Mouse (Mus musculus) heart, embryonic 11.5 days (tissue): Measurements from ENCODE around the gene Prpf38b. TPM values are rescaled to one million over a fixed set of nuclear protein-coding genes. Genes with fewer than 3 reads are reported as not detected.

ENCODE experiments used
- ATAC-seq: fragments of 200-750 bp; cut with Nextera tagmentation; replicated peaks from 2 replicates; pipeline ENCODE4 v1.8.0; 2017; ENCODE audit warnings: moderate library complexity; ENCODE audit not compliant: insufficient number of reproducible peaks, low FRiP score, low TSS enrichment
- H3K27ac ChIP-seq: fragments of 300-500 bp; sonication (generic); 2 replicates; pipeline ENCODE4 v1.5.1; 2014; ENCODE audit warnings: mild to moderate bottlenecking, low read depth, low read length
- H3K27me3 ChIP-seq: fragments of 300-500 bp; sonication (generic); 2 replicates; pipeline ENCODE4 v1.6.1; 2014; ENCODE audit warnings: mild to moderate bottlenecking, low read length, mixed read lengths; ENCODE audit not compliant: control insufficient read depth, insufficient read depth
- H3K36me3 ChIP-seq: fragments of 300-500 bp; sonication (generic); 2 replicates; pipeline ENCODE4 v1.6.1; 2014; ENCODE audit warnings: mild to moderate bottlenecking, low read length, moderate library complexity, mixed read lengths; ENCODE audit not compliant: control insufficient read depth, insufficient read depth
- H3K4me1 ChIP-seq: fragments of 300-500 bp; sonication (generic); 2 replicates; pipeline ENCODE4 v1.6.1; 2014; ENCODE audit warnings: low read length; ENCODE audit not compliant: control insufficient read depth, insufficient read depth
- H3K4me2 ChIP-seq: fragments of 300-500 bp; sonication (generic); 2 replicates; pipeline ENCODE4 v1.6.1; 2014; ENCODE audit warnings: mild to moderate bottlenecking, moderate library complexity
- H3K4me3 ChIP-seq: fragments of 300-500 bp; sonication (generic); 2 replicates; pipeline ENCODE4 v1.5.1; 2014; ENCODE audit warnings: low read depth, low read length
- H3K9ac ChIP-seq: fragments of 300-500 bp; sonication (generic); 2 replicates; pipeline ENCODE4 v1.6.1; 2014; ENCODE audit warnings: mild to moderate bottlenecking, low read depth, low read length, moderate library complexity
- H3K9me3 ChIP-seq: fragments of 300-500 bp; sonication (generic); replicated peaks from 2 replicates; pipeline ENCODE4 v1.6.1; 2016; ENCODE audit warnings: low read length; ENCODE audit not compliant: control insufficient read depth
- WGBS: fragments of 180-500 bp; shearing (Covaris S2); extraction: QIAGEN DNeasy Blood & Tissue Kit; methylation state at CpG from one replicate; pipeline ENCODE4 v1.1.7; 2014; ENCODE audit not compliant: insufficient replicate concordance; 5-methylcytosine and 5-hydroxymethylcytosine counted together
- polyA plus RNA-seq: library from polyadenylated mRNA; unstranded; fragments of >200 nt; fragmentation: Nextera tagmentation; extraction: Ambion mirVana; gene quantifications from 2 replicates; pipeline ENCODE4 v1.2.1, GENCODE M21; 2014

The Prpf38b gene
- polyA plus RNA-seq, result 53.8 and 56.4 TPM in 2 replicates

DNA sequence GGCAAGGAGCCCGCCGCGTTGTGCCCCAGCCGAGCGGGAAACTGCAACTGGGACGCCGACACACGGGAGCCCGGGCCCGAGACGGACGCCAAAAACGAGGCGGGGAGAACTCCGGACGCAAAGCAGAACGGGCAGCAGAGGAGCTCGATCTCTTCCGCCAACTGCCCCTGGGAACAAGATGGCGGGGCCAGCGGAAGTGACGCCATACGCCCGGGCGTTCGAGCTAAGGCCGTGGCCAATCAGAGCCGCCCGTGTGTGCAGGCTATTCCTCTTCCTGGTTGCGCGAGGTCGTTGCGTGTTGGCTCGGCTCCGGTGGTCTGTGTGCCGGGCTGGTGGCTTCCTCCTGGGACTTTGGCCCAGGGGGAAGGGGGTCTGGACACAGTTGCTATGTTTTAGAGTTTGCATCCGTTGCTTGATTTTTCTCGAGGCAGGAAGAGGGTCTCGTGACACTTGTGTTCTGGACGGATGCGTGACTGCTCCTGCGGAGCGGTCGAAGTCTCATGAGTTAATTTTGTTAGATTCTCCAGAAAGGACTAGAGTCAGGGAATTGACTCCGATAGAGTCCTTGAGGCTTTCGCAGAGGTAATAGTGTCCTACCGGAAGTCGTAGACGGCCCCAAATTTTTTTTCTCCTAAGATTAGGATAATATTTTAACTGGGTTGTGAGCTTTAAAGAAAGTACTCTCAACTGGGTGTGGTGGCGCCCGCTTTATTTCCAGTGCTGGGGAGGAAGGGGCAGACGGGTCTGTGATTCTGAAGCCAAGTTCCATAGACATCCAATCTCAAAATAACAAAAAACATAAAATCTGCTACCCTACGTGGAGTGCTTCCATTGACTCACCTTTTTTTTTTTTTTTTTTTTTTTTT, at the start of gene Prpf38b:
Gene Prpf38b, minus strand, starts transcription at position 180 of the 866 bp plus-strand sequence.
- Histone ChIP-seq H3K27ac (peak within 1 kb of the TSS; percentile 99), H3K9me3 (no peaks in the 10 kb centered on the region), H3K9ac (peak within 1 kb of the TSS; percentile 98), H3K4me2 (peak within 1 kb of the TSS; percentile 79), H3K36me3 (peaks cover 3% of the 10 kb centered on the region; the same call in 1 of the 2 replicates), H3K4me1 (no peaks in the 10 kb centered on the region), H3K27me3 (no peaks in the 10 kb centered on the region), H3K4me3 (peak within 1 kb of the TSS; percentile 93)
- ATAC-seq, result peak; percentile 97
- WGBS, result under 1% methylated on average over 53 of the region's 53 CpGs

DNA sequence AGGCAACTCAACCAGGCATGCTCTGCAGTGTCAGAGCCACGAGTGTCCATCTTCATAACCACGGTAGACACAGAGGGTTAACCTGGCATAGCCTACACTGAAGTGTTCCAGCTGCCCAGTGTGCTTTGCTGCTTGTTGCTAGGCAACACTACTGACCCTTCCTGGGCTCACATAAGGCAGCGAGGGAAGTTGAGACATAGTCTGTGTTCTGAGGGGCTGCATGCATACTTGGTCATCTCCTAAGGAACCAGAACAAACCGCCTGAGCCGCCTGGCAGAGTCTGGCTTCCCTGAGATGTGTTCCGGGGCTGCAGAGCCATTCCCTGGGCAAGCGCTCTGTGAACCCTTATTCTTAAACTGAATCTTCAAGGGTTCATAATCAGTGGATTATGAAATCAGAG, 49.7 kb upstream of the Prpf38b start:
- 53% methylated on average over 7 of the region's 7 CpGs for WGBS
- no peak for ATAC-seq
- peak overlapping the region; percentile 17 for H3K4me2 ChIP-seq
- H3K9me3 ChIP-seq, result no peaks in the 10 kb centered on the region
- no peak overlapping the region for H3K27ac ChIP-seq
- H3K9ac ChIP-seq, result 0 out of 2 replicates have a peak overlapping the region, but pooled peaks have one; percentile 3
- H3K4me3 ChIP-seq, result no peak overlapping the region
- H3K27me3 ChIP-seq, result no peaks in the 10 kb centered on the region
- H3K36me3 ChIP-seq, result no peaks in the 10 kb centered on the region
- no peaks in the 10 kb centered on the region; the same call in 1 of the 2 replicates for H3K4me1 ChIP-seq

DNA sequence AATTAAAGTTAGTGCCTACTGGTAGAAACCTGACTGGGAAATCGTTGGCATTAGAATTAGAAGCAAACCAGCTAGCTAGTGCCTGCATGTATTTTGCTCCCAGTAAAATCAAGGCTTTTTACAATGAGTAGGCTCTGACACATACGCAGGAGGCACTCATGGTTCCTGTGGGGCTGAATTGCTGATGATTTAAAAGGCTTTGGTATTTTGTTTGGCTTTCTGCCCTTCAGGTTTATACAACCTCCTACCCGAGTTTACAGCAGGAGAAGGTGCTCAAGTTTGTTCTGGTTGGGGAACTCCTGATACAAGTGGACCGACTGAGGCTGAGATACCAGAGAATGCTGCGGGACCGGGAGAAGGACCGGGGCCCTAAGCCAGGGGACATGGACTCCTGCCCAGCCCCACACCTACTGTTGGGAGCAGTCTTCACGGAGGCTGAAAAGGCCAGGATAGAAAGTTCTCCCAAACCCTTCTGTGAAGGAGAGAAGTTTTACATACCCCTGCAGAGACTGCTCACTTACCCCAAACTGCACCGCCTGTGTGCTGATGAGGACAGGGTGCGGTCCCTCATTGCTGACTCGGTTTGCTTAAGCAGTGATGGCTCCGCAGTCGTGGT, 48.3 kb upstream of the Prpf38b start:
- ATAC-seq, result no peak
- Histone ChIP-seq H3K27ac (no peak overlapping the region), H3K36me3 (no peaks in the 10 kb centered on the region), H3K4me2 (no peak overlapping the region), H3K27me3 (no peaks in the 10 kb centered on the region), H3K4me1 (no peaks in the 10 kb centered on the region; the same call in 1 of the 2 replicates), H3K4me3 (no peak overlapping the region), H3K9me3 (no peaks in the 10 kb centered on the region), H3K9ac (no peak overlapping the region)
- 64% methylated on average over 13 of the region's 13 CpGs for WGBS

DNA sequence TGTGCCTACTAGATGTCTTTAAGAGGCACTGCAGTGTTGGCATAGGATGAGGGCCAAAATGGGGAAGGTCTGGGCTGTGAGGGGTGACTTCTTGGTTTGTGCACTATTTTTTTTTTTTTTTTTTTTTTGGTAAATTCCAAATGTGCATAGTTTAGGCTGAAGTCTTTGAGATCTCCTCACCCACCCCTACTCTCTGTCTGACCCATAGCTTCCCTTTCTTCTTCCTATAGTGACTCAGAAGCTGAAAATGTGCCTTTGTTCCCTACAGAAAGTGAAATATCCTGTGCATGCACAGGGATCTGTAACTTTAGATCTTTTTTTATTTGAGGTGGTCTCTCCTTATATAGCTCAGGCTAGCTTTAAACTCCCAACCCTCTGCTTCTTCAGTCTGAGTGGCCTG, 46.4 kb upstream of the Prpf38b start:
- H3K9me3 ChIP-seq, result no peaks in the 10 kb centered on the region
- H3K4me2 ChIP-seq, result no peak overlapping the region
- H3K27ac ChIP-seq, result no peak overlapping the region
- peaks cover 2% of the 10 kb centered on the region; the same call in 1 of the 2 replicates for H3K4me1 ChIP-seq
- no peaks in the 10 kb centered on the region for H3K27me3 ChIP-seq
- H3K4me3 ChIP-seq, result no peak overlapping the region
- H3K9ac ChIP-seq, result no peak overlapping the region
- ATAC-seq, result no peak
- no peaks in the 10 kb centered on the region for H3K36me3 ChIP-seq

- Histone ChIP-seq H3K27ac (no peak overlapping the region), H3K27me3 (no peaks in the 10 kb centered on the region), H3K4me1 (no peaks in the 10 kb centered on the region), H3K9me3 (no peaks in the 10 kb centered on the region), H3K4me3 (no peak overlapping the region), H3K4me2 (no peak overlapping the region), H3K36me3 (no peaks in the 10 kb centered on the region), H3K9ac (no peak overlapping the region)
- ATAC-seq, result no peak
- WGBS, result 86% methylated on average over 10 of the region's 10 CpGs
Observed at GRCm38 (mm10) chr3:108940996-108941395, 29.5 kb upstream of the Prpf38b start.

GRCm38 (mm10) chr3:108940001-108940633, 28.6 kb upstream of the Prpf38b start, which contains the start of gene Gm9857:
Gene Gm9857, minus strand, starts transcription at chr3:108940445.
- no peak within 1 kb of the TSS for H3K9ac ChIP-seq
- ATAC-seq, result peak; percentile 39; the same call in 1 of the 2 replicates

DNA sequence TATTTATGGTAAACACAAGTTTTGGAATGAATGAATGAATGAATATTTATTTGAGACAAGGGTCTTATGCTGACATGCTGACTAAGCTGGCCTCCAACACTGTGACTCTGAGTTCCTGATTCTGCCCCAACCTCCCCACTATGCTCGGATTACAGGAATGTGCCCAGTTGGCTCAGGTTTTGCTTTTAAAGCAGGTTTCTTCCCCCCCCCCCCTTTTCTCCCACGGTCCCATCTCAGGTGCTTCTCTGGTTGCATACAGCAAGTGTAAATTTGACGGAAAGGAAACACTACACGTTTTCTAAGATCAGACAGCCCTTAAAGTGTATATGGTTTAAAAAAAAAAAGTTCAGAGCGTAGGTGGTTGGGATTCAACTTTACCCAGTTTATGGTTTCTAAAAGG, 28.0 kb upstream of the Prpf38b start, which contains the start of gene Henmt1:
Gene Henmt1, plus strand, starts transcription at position 301 of the 400 bp plus-strand sequence.
- Histone ChIP-seq H3K27me3 (no peaks in the 10 kb centered on the region), H3K36me3 (no peaks in the 10 kb centered on the region), H3K27ac (no peak within 1 kb of the TSS), H3K9ac (no peak within 1 kb of the TSS), H3K4me2 (peak within 1 kb of the TSS; percentile 63), H3K4me1 (no peaks in the 10 kb centered on the region), H3K4me3 (peak within 1 kb of the TSS; percentile 20), H3K9me3 (no peaks in the 10 kb centered on the region)
- no peak for ATAC-seq
- WGBS, result 73% methylated on average over 5 of the region's 5 CpGs

More at GRCm38 (mm10) chr3:108940001-108940633, 28.6 kb upstream of the Prpf38b start, which contains the start of gene Gm9857:
- H3K9me3 ChIP-seq, result no peaks in the 10 kb centered on the region
- 43% methylated on average over 48 of the region's 59 CpGs for WGBS
- H3K4me1 ChIP-seq, result no peaks in the 10 kb centered on the region
- H3K27me3 ChIP-seq, result no peaks in the 10 kb centered on the region
- H3K4me3 ChIP-seq, result peak within 1 kb of the TSS; percentile 20
- H3K4me2 ChIP-seq, result peak within 1 kb of the TSS; percentile 63
- H3K36me3 ChIP-seq, result no peaks in the 10 kb centered on the region
- H3K27ac ChIP-seq, result no peak within 1 kb of the TSS

- Histone ChIP-seq H3K9ac (no peak overlapping the region), H3K27ac (no peak overlapping the region), H3K4me1 (no peaks in the 10 kb centered on the region), H3K9me3 (no peaks in the 10 kb centered on the region), H3K36me3 (no peaks in the 10 kb centered on the region), H3K27me3 (no peaks in the 10 kb centered on the region), H3K4me2 (no peak overlapping the region), H3K4me3 (no peak overlapping the region)
- ATAC-seq, result no peak
- 95% methylated on average over 5 of the region's 5 CpGs for WGBS
Observed at GRCm38 (mm10) chr3:108938691-108939090, 27.2 kb upstream of the Prpf38b start.
